Mouse (Mus musculus) midbrain, postnatal 0 days (tissue): ENCODE results near the gene Psmd7. TPM values are rescaled to one million over a fixed set of nuclear protein-coding genes. Genes with fewer than 3 reads are reported as not detected.

Experiments used
- ATAC-seq: fragments of 200-750 bp; cut with Nextera tagmentation; 2 replicates; pipeline ENCODE4 v1.8.0; 2017; ENCODE audit warnings: moderate number of reproducible peaks, mild to moderate bottlenecking, moderate TSS enrichment, moderate library complexity; ENCODE audit not compliant: low FRiP score
- DNase-seq: peaks from one replicate; pipeline ENCODE4 v3.0.0-alpha.2; 2015; ENCODE audit warnings: low spot score
- H3K27ac ChIP-seq: fragments of 300-500 bp; sonication (generic); 2 replicates; pipeline ENCODE4 v1.5.1; 2014; ENCODE audit warnings: low read depth, mild to moderate bottlenecking, low read length, mixed read lengths
- H3K27me3 ChIP-seq: fragments of 300-500 bp; sonication (generic); 2 replicates; pipeline ENCODE4 v1.6.1; 2014; ENCODE audit warnings: low read length, control low read depth, mixed read lengths; ENCODE audit not compliant: insufficient read depth
- H3K36me3 ChIP-seq: fragments of 300-500 bp; sonication (generic); 2 replicates; pipeline ENCODE4 v1.6.1; 2014; ENCODE audit warnings: low read length, control low read depth, mixed read lengths; ENCODE audit not compliant: insufficient read depth
- H3K4me1 ChIP-seq: fragments of 300-500 bp; sonication (generic); 2 replicates; pipeline ENCODE4 v1.6.1; 2014; ENCODE audit warnings: mild to moderate bottlenecking, control low read depth, antibody characterized with exemption, low read length, mixed read lengths; ENCODE audit not compliant: insufficient read depth
- H3K4me2 ChIP-seq: fragments of 300-500 bp; sonication (generic); 2 replicates; pipeline ENCODE4 v1.6.1; 2014; ENCODE audit warnings: low read depth, mild to moderate bottlenecking, low read length, mixed read lengths; ENCODE audit not compliant: poor library complexity, severe bottlenecking
- H3K4me3 ChIP-seq: fragments of 300-500 bp; sonication (generic); 2 replicates; pipeline ENCODE4 v1.5.1; 2014; ENCODE audit warnings: low read depth, mild to moderate bottlenecking, low read length, moderate library complexity
- H3K9ac ChIP-seq: fragments of 300-500 bp; sonication (generic); replicated peaks from 2 replicates; pipeline ENCODE4 v1.6.1; 2014; ENCODE audit warnings: mild to moderate bottlenecking, low read length, moderate library complexity, mixed read lengths; ENCODE audit not compliant: poor library complexity, severe bottlenecking
- H3K9me3 ChIP-seq: fragments of 300-500 bp; sonication (generic); 2 replicates; pipeline ENCODE4 v1.6.1; 2016; ENCODE audit warnings: low read length, control low read depth
- CTCF ChIP-seq: IDR thresholded peaks from 2 replicates; pipeline ENCODE4 v1.5.1; 2016; ENCODE audit warnings: antibody characterized with exemption, mild to moderate bottlenecking
- WGBS: fragments of 180-500 bp; shearing (Covaris S2); extraction: QIAGEN DNeasy Blood & Tissue Kit; methylation state at CpG from one replicate; pipeline ENCODE4 v1.1.7; 2014; 5-methylcytosine and 5-hydroxymethylcytosine counted together
- polyA plus RNA-seq: library from polyadenylated mRNA; unstranded; fragments of >200 nt; fragmentation: Nextera tagmentation; extraction: Ambion mirVana; gene quantifications from 2 replicates; pipeline ENCODE4 v1.2.1, GENCODE M21; 2015
- total RNA-seq: library from RNA; depleted of rRNA; stranded (reverse); fragments of >200 nt; gene quantifications from 2 replicates; pipeline ENCODE4 v1.2.3, GENCODE M21; 2014

Psmd7 gene
- total and polyA plus RNA-seq, 2 experiments from 2014 or later = 38.2 to 268 TPM

DNA sequence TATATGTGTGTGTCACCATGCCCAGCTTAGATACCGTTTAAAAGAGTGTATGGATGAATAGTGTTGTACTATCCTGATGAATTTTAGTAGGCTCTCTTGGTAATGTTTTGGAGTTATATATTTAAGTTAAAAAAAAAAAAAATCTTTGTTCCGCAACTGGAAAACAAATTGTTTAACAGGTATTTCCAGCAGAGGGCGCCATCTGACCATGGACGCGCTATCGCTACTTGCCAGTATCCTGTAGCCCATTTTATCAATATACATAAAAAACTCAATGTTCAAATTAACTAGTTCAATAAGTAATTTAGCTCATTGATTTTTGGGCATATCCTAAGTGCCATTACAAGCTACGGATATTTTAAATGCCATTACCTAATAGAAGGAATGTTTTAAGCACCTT, 14.8 kb upstream of the Psmd7 start:
- WGBS = 5% methylated on average over 7 of the region's 7 CpGs
- peak; percentile 88 for TF ChIP-seq CTCF
- ATAC-seq (no peak), DNase-seq (peak; percentile 90)
- no peak overlapping the region for H3K9ac ChIP-seq
- H3K36me3 ChIP-seq = no peaks in the 10 kb centered on the region
- H3K27ac ChIP-seq = no peak overlapping the region
- H3K4me3 ChIP-seq = no peak overlapping the region
- H3K27me3 ChIP-seq = no peaks in the 10 kb centered on the region
- H3K9me3 ChIP-seq = no peaks in the 10 kb centered on the region
- H3K4me2 ChIP-seq = no peak overlapping the region
- no peaks in the 10 kb centered on the region for H3K4me1 ChIP-seq

DNA sequence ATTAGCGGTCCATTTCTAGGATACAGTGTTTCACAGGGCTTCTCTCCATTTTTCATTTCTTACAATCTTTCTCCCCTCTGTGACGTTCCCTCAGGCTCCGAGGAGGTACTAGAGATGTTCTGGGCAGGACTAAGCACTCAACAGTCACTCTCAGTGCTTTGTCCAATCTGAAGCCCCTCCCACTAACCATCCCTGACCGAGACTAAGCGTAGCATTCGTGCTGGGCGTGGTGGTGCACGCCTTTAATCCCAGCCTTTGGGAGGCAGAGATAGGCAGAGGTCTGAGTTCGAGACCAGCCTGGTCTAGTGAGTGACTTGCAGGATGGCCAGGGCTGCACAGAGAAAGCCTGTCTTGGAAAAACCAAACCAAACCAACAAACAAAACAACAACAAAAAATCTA, 11.4 kb upstream of the Psmd7 start:
- H3K4me1 ChIP-seq = no peaks in the 10 kb centered on the region
- DNase-seq (no peak), ATAC-seq (no peak)
- no peaks in the 10 kb centered on the region for H3K9me3 ChIP-seq
- H3K4me2 ChIP-seq = no peak overlapping the region
- no peak overlapping the region for H3K4me3 ChIP-seq
- WGBS = 87% methylated on average over 9 of the region's 9 CpGs
- H3K36me3 ChIP-seq = no peaks in the 10 kb centered on the region
- no peak overlapping the region for H3K9ac ChIP-seq
- TF ChIP-seq CTCF = no peak
- H3K27ac ChIP-seq = no peak overlapping the region
- H3K27me3 ChIP-seq = no peaks in the 10 kb centered on the region

DNA sequence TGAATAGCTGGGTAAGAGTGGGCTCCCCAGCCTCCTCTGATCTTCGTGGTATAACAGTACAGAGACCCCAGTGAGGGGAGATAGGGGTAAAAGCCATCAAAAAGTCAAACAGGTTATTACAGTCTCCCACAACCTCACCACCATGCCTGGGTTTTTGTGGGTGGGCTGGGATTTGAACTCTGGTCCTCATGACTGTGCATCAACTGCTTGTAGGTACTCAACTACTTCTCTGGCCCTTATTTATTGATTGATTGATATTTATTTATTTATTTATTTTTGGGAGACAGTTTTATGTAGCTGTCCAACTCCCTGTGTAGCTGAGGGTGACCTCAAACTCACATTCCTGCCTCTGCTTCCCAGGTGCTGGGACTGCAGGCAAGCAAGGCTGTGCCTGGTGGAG, 9.5 kb upstream of the Psmd7 start:
- Histone ChIP-seq H3K27ac (no peak overlapping the region), H3K4me1 (no peaks in the 10 kb centered on the region), H3K27me3 (no peaks in the 10 kb centered on the region), H3K9me3 (no peaks in the 10 kb centered on the region), H3K4me3 (no peak overlapping the region), H3K36me3 (no peaks in the 10 kb centered on the region), H3K4me2 (no peak overlapping the region), H3K9ac (no peak overlapping the region)
- DNase-seq = no peak
- no peak for ATAC-seq
- 81% methylated on average over 1 of the region's 1 CpGs for WGBS
- TF ChIP-seq CTCF = no peak

DNA sequence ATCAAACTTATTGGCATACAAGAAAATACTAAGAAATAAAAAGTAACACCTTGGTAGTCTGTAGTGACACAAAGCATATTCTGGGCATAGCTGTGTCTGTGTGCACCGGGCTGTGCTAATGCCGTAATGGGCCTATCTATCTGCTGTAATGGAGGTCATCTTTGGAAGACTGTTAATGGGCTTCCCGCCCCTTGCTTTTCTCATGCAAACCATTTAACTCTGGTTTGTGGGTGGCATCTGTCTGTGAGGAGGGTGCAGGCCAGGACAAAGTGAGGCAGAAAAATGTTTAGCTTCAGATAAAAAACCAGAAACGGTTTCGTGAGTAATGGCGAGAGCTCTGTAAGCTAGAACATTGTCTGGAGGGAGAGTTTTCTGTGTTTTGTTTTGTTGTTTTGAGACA, 6.6 kb upstream of the Psmd7 start:
- H3K27me3 ChIP-seq = no peaks in the 10 kb centered on the region
- WGBS = 85% methylated on average over 6 of the region's 6 CpGs
- no peaks in the 10 kb centered on the region for H3K36me3 ChIP-seq
- H3K4me3 ChIP-seq = no peak overlapping the region
- H3K9me3 ChIP-seq = no peaks in the 10 kb centered on the region
- DNase-seq (no peak), ATAC-seq (no peak)
- H3K4me1 ChIP-seq = no peaks in the 10 kb centered on the region
- no peak overlapping the region for H3K27ac ChIP-seq
- TF ChIP-seq CTCF = no peak
- no peak overlapping the region for H3K9ac ChIP-seq
- H3K4me2 ChIP-seq = no peak overlapping the region

DNA sequence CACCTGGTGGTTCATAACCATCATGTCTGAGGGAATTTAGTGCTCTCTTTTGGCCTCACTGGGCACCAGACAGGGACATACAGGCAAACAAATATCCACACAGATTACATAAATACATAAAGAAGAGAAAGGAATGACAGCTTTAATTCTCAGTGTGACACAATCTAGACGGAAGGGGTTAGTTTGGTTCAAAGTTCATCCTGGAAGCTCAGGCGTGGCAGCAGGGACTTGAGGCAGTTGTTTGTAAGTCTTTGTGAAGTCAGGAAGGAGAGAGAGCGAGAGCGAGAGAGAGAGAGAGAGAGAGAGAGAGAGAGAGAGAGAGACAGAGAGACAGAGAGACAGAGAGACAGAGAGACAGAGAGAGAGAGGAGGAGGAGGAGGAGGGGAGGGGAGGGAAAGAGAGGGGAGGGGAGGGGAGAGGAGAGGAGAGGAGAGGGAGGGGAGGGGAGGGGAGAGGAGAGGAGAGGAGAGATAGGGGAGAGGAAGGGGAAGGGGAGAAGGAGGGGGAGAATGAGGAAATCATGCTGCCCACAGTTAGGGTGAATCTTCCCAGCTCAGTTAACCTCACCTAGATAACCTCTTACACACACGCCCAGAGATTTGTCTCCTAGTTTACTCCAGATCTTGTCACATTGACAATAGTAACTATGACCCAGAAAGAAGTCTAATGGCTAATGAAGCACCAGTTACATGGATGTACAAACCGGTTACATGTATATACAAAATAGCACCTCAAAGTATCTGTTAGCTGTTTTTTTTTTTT, 5.9 kb upstream of the Psmd7 start:
- Histone ChIP-seq H3K27ac (no peak overlapping the region), H3K9me3 (no peaks in the 10 kb centered on the region), H3K4me1 (no peaks in the 10 kb centered on the region), H3K9ac (no peak overlapping the region), H3K36me3 (no peaks in the 10 kb centered on the region), H3K4me3 (no peak overlapping the region), H3K27me3 (no peaks in the 10 kb centered on the region), H3K4me2 (no peak overlapping the region)
- no peak for ATAC-seq
- 85% methylated on average over 6 of the region's 6 CpGs for WGBS
- no peak for TF ChIP-seq CTCF
- no peak for DNase-seq

DNA sequence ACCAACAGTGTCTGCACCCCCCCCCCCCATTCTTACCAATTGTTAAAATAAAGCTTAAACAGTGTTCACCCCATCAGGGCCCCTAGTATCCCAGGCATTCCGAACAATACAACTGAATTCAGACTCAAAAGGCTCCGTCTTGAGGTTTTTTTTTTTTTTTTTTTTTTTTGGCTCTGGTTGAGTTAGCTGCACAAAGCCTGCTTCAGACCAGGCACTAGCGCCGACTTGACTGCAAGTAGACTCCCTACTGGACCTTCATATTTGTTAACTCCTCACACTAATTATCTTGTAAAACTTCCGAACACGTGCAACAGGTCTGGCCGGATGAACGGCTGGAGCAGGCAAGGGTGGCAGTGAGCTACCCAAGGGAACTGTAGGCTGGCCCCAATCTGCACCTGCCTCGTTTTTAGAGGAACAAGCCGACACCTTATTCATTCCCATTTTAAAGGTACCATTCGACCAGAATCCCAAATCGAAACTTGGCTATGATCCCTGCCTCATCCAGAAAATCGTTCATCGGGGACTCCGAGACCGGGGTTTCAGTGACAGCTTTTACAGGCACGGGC, 752 bp downstream of the Psmd7 start:
- H3K4me1 ChIP-seq = peaks cover 8% of the 10 kb centered on the region; the same call in 1 of the 2 replicates
- H3K27me3 ChIP-seq = no peaks in the 10 kb centered on the region
- WGBS = 1% methylated on average over 17 of the region's 17 CpGs
- H3K36me3 ChIP-seq = peaks cover 26% of the 10 kb centered on the region
- TF ChIP-seq CTCF = no peak
- DNase-seq (peak; percentile 12), ATAC-seq (no peak)
- peak overlapping the region; percentile 68 for H3K4me2 ChIP-seq
- no peaks in the 10 kb centered on the region for H3K9me3 ChIP-seq
- H3K9ac ChIP-seq = peak overlapping the region; percentile 89
- peak overlapping the region; percentile 86 for H3K27ac ChIP-seq
- H3K4me3 ChIP-seq = peak overlapping the region; percentile 92
